Mouse (Mus musculus) small intestine, adult 2 months (tissue): ENCODE data around the gene Pcsk7.

ENCODE experiments used
- CTCF ChIP-seq: fragments of 200-500 bp; IDR thresholded peaks from 2 replicates; pipeline ENCODE4 v1.5.1; 2012; ENCODE audit warnings: low read depth, mild to moderate bottlenecking, control low read depth, inconsistent platforms, low read length, moderate library complexity, mixed read lengths; ENCODE audit not compliant: insufficient replicate concordance, insufficient read length; ENCODE audit errors: extremely low read depth
- POLR2A ChIP-seq: fragments of 200-500 bp; IDR thresholded peaks from 2 replicates; pipeline ENCODE4 v1.6.1; 2012; ENCODE audit warnings: low read depth, mild to moderate bottlenecking, control low read depth, inconsistent platforms, low read length, moderate library complexity

GRCm38 (mm10) chr9:45943628-45944505 is 37.6 kb downstream of the Pcsk7 start:
- TF ChIP-seq CTCF: no peak
- TF ChIP-seq POLR2A: no peak
